Mouse (Mus musculus) cerebellum, adult 9-11 months (tissue): ENCODE measurements at regions not wholly inside any gene's neighbourhood (a gene's known extent, or its start where the extent isn't known, plus 50 kb on each side); places are given as distances from the start of the nearest gene placed in this dataset.

ENCODE experiments used
- DNase-seq: peaks from one replicate; pipeline ENCODE4 v3.0.0; 2022

- DNase-seq, result no peak
Observed at GRCm38 (mm10) chr10:99679813-99680212, 79.6 kb downstream of the Csl start.

DNA sequence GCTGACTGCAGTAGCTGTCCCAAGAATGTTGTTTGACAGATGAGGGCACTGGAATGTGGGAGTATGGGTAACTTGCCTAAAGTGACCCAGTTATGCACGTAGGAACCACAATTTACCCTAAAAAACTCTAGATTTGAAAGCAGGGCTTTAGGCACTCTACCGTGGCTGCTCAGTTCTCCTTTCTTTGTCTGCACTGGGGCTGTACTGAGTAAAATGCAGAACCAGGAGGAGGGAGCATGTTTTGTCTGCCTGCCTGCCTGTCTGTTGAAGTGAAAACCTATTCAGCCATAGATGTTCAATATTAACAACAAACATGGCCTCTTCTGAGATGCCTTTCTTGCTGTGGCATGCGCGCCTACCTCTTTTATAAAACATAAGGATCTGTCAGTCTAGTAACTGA is 77.5 kb downstream of the Csl start:
- no peak for DNase-seq

DNA sequence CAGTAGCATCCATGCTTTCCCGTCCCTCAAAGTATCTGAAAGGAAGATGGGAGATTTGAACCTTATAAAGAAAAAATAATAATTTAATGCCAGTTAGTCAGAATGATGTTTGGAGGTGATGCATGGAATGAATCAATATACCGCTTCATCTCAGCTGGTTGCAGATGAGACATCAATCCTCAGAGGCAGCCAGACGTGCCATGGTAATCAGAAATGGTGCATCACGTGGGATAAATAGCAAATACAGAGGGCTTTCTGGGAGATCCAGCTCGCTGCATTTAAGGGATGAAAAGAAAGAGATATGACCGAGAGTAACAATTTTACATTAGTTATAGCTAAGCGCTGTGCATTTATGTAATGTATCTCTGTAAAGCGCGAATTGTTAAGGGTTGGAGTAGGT is 77.1 kb downstream of the Csl start:
- DNase-seq, result no peak

- DNase-seq, result no peak
Observed at GRCm38 (mm10) chr10:99683310-99683709, 76.1 kb downstream of the Csl start.

DNA sequence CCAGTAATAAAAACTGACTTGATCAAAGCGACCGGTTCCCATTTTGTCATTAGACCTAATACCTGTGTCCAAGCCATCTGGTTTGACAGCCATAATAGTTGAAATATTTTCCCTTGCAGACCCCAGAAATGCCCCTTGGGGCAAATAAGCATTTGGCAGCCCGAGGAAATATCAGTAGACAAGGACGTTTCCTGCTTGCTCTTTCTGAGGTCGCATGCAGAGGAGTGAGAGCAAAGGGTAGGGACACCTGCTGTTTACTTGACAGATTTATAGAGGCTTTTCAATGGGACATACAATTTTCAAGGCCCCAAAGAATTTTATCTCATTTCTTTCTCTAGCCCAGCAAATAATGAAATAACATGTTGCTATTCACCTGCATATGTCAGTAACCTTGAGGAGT is 73.5 kb downstream of the Csl start:
- DNase-seq, result no peak

GRCm38 (mm10) chr10:99687011-99687410 is 72.4 kb downstream of the Csl start:
- DNase-seq, result no peak

DNA sequence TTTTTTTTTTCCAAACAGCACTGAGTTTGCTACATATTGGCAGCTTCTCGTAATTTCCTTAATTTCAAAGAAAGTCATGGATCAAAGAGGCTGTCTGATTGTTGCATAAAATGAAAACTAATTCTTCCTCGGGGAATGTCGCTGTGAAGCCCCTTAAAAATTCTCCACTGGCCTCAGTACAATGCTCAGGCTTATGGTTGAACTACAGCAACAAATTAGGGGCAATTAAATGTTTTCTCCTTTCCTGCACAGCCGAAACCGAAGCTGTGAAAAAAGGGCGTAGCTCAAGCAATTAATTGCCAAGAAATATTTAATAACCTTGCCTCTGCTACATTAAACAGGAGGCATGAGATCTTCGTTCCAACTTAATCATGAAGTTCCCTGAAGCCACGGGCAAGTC is 61.8 kb downstream of the Csl start:
- no peak for DNase-seq

- DNase-seq, result no peak
Observed at GRCm38 (mm10) chr10:99699498-99699897, 60.0 kb downstream of the Csl start.

DNA sequence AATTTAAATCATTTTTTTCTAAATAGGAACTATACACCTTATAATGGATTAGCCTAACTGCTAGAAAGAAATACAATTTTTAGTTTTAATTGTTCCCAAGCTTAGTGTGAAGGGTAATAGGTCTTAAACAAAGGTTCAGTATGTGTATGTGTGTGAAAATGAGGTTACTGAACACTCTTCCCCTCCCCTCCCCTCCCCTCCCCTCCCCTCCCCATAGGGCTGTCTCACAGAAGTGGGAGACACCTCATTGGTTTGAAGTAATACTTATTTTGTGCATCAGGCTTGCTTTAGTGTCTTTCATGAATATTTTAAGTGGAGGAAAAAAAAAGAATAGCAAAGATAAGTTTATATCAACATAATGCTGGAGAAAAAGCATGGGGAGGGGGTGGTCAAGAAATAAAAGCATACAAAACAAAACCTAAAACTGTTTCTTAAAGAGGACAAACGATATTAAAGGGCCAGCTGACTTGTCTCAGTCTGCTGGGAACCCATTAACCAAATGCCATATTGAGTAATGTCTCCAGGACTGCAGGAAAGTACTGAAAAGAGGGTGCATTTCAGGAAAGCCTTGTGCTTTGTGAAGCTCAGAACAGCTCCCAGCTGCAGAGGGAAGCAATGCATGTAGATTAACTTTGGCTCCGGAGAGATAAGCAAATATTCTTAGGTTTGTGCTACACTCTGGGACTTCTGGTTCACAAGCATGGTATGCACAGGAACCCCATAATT is 59.2 kb downstream of the Csl start:
- DNase-seq, result no peak
